Mouse (Mus musculus) ES-Bruce4 (cell line): ENCODE measurements around the gene Madcam1.

Experiments used
- CTCF ChIP-seq: IDR thresholded peaks from one replicate; pipeline ENCODE4 v1.8.1; 2011; ENCODE audit warnings: low read depth, low read length
- POLR2A ChIP-seq: IDR thresholded peaks from one replicate; pipeline ENCODE4 v1.8.1; 2011; ENCODE audit warnings: low read length; ENCODE audit not compliant: insufficient read depth

DNA sequence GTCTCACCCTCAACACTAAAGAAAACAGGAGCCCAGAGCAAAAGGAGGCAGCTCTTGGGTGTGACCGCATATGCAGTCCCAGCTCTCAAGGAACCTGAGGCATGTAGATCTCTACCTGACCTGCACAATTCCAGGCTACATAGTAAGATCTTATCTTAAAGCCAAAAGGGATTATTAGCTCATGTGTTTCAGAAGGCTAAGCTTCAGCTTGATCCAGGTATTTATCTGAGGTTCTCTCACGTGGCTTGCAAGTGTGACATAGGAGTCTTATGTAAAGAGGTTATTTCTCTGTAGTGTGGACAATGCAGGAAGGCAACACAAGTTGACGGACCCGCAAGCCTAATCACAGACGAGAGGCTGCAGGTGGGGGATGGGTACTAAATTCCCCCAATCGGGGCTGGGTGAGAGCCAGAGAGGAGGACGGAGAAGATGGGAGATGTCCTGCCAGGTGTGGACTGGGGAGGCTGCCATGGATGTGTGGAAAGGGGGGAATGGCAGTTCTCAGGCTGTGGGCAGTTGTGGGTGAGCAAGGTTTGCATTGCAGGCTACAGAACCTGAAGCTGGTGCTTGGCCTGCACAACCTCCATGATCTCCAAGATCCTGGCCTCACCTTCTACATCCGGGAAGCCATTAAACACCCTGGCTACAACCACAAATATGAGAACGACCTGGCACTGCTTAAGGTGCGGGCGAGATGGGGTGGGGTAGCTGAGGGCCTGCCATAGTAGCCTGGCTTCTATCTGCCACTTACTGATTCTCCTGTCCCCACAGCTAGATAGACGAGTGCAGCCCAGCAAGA is 29.4 kb downstream of the Madcam1 start:
- TF ChIP-seq CTCF = no peak
- no peak for TF ChIP-seq POLR2A
